In the genomic region with DNA sequence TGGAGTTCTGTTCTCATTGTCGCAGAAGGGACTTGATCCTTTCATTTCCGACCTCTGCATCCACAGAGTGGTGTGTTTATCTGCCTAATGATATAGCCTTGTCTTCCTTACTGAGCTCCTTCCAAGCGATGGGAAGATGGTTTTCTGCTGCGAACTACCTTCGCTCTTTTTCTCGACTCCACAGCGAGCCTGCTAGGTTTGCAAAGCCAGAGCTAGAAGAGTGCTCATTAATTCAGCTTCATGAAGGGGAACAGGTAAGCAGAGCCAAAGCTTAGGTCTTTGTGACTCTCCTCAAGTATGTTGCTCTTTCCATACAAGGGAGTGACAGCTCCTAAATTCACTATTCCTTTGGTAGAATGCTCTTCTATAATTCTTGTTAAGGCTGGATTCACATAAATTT, we compare ENCODE assay signal across 18 mouse cellular contexts.
DNase-seq lines count a peak whose midpoint lies in the region; ATAC-seq lines count a peak whose summit lies in the region.
"Had no signal": no experiment of that assay in that cellular context is flagged by ENCODE, and none has a peak within 500 bp of the region (broad histone marks: within the 10 kb centered on the region; RNA-seq: fewer than 3 reads in every experiment).

No protein-coding gene starts in this region.

- H3K4me1 ChIP-seq in hindbrain, embryonic 13.5 days (replicated peaks) = no peaks in the 10 kb centered on the region
- H3K4me1 ChIP-seq in hindbrain, embryonic 16.5 days (ENCODE audit: control insufficient read depth, insufficient read depth, low read depth, low read length) = no peaks in the 10 kb centered on the region
- no peaks in the 10 kb centered on the region for H3K4me1 ChIP-seq in midbrain, embryonic 15.5 days
- H3K4me1 ChIP-seq in midbrain, embryonic 10.5 days = no peaks in the 10 kb centered on the region
- no peaks in the 10 kb centered on the region; the same call in 1 of the 2 replicates for H3K4me1 ChIP-seq in forebrain, embryonic 14.5 days (ENCODE audit: control insufficient read depth, insufficient read depth, low read length)
- H3K4me1 ChIP-seq in neural tube, embryonic 14.5 days (ENCODE audit: control insufficient read depth, insufficient read depth, low read length) = 0 out of 2 replicates have a peak, but pooled peaks cover 4% of the 10 kb centered on the region
- H3K4me1 ChIP-seq: embryonic facial prominence, embryonic 10.5 days; heart, embryonic 12.5 days; intestine, embryonic 15.5 days had no signal

- H3K27me3 ChIP-seq in hindbrain, embryonic 13.5 days = no peaks in the 10 kb centered on the region
- H3K27me3 ChIP-seq in hindbrain, embryonic 16.5 days (replicated peaks; ENCODE audit: control insufficient read depth, insufficient read depth, low read length) = no peaks in the 10 kb centered on the region
- no peaks in the 10 kb centered on the region for H3K27me3 ChIP-seq in midbrain, embryonic 15.5 days (replicated peaks)
- no peaks in the 10 kb centered on the region for H3K27me3 ChIP-seq in midbrain, embryonic 10.5 days (ENCODE audit: low read depth, poor library complexity, severe bottlenecking)
- no peaks in the 10 kb centered on the region for H3K27me3 ChIP-seq in forebrain, embryonic 14.5 days (replicated peaks; ENCODE audit: control insufficient read depth, insufficient read depth, low read length)
- no peaks in the 10 kb centered on the region for H3K27me3 ChIP-seq in neural tube, embryonic 14.5 days (ENCODE audit: control insufficient read depth, insufficient read depth, low read length)
- H3K27me3 ChIP-seq: CH12.LX; heart, embryonic 12.5 days; intestine, embryonic 15.5 days had no signal

- ATAC-seq in hindbrain, embryonic 13.5 days (ENCODE audit: low FRiP score) = no peak
- ATAC-seq in hindbrain, embryonic 16.5 days = no peak
- 0 out of 2 replicates have a peak, but pooled peaks have one; percentile 37 for ATAC-seq in midbrain, embryonic 15.5 days (replicated peaks)
- peak; percentile 61; the same call in 1 of the 2 replicates for ATAC-seq in forebrain, embryonic 14.5 days
- ATAC-seq in neural tube, embryonic 14.5 days (ENCODE audit: low read depth) = peak; percentile 38; the same call in 1 of the 2 replicates
- ATAC-seq in megakaryocyte progenitor cell, adult 5-6 weeks (replicated peaks; ENCODE audit: poor library complexity) = no peak
- ATAC-seq: activated CD4-positive, CD25-positive, alpha-beta regulatory T cell, adult 4 months; intestine, embryonic 15.5 days; Patski had no signal

- H3K36me3 ChIP-seq in hindbrain, embryonic 13.5 days = no peaks in the 10 kb centered on the region
- H3K36me3 ChIP-seq in hindbrain, embryonic 16.5 days (ENCODE audit: control insufficient read depth, insufficient read depth, low read length) = no peaks in the 10 kb centered on the region
- H3K36me3 ChIP-seq in midbrain, embryonic 15.5 days (replicated peaks) = no peaks in the 10 kb centered on the region
- H3K36me3 ChIP-seq in midbrain, embryonic 10.5 days = no peaks in the 10 kb centered on the region
- no peaks in the 10 kb centered on the region for H3K36me3 ChIP-seq in forebrain, embryonic 14.5 days (ENCODE audit: control insufficient read depth, insufficient read depth, low read length)
- no peaks in the 10 kb centered on the region for H3K36me3 ChIP-seq in neural tube, embryonic 14.5 days (ENCODE audit: control insufficient read depth, insufficient read depth, low read length)
- H3K36me3 ChIP-seq: embryonic facial prominence, embryonic 10.5 days; heart, embryonic 12.5 days; intestine, embryonic 15.5 days had no signal

- no peak overlapping the region for H3K9ac ChIP-seq in hindbrain, embryonic 13.5 days
- H3K9ac ChIP-seq in hindbrain, embryonic 16.5 days (ENCODE audit: low read depth, low read length) = no peak overlapping the region
- H3K9ac ChIP-seq in midbrain, embryonic 15.5 days = no peak overlapping the region
- H3K9ac ChIP-seq in forebrain, embryonic 14.5 days (ENCODE audit: low read length) = no peak overlapping the region
- H3K9ac ChIP-seq in neural tube, embryonic 14.5 days (replicated peaks; ENCODE audit: low read depth, low read length) = no peak overlapping the region
- H3K9ac ChIP-seq: heart, embryonic 12.5 days; intestine, embryonic 15.5 days had no signal

- DNase-seq in midbrain, embryonic 10.5 days (ENCODE audit: low spot score) = no peak
- DNase-seq in forebrain, embryonic 14.5 days (ENCODE audit: low spot score) = peak; percentile 29
- DNase-seq in cerebellum, postnatal 4 days (ENCODE audit: low spot score in 2 of 2) = no peak
- DNase-seq: adrenal gland, postnatal 14 days; cerebellum, adult 18-20 months; cerebellum, postnatal 36 days; gastrocnemius, postnatal 14 days had no signal

- peak overlapping the region; percentile 19; the same call in 1 of the 2 replicates for H3K27ac ChIP-seq in hindbrain, embryonic 13.5 days
- no peak overlapping the region for H3K27ac ChIP-seq in hindbrain, embryonic 16.5 days (ENCODE audit: low read depth, low read length)
- H3K27ac ChIP-seq in midbrain, embryonic 15.5 days = no peak overlapping the region
- H3K27ac ChIP-seq in midbrain, embryonic 10.5 days (replicated peaks) = no peak overlapping the region
- no peak overlapping the region for H3K27ac ChIP-seq in forebrain, embryonic 14.5 days (ENCODE audit: low read depth, low read length)
- H3K27ac ChIP-seq in neural tube, embryonic 14.5 days (ENCODE audit: low read depth, low read length) = no peak overlapping the region
- H3K27ac ChIP-seq: embryonic facial prominence, embryonic 10.5 days; intestine, embryonic 15.5 days had no signal

- 81% methylated on average over 7 of the region's 7 CpGs for WGBS in hindbrain, embryonic 13.5 days
- WGBS in hindbrain, embryonic 16.5 days = 70% methylated on average over 7 of the region's 7 CpGs
- 50% methylated on average over 7 of the region's 7 CpGs for WGBS in midbrain, embryonic 15.5 days
- WGBS in midbrain, embryonic 10.5 days = 75% methylated on average over 7 of the region's 7 CpGs
- 23% methylated on average over 7 of the region's 7 CpGs for WGBS in forebrain, embryonic 14.5 days
- 77% methylated on average over 7 of the region's 7 CpGs for WGBS in neural tube, embryonic 14.5 days

- no peak overlapping the region for H3K4me3 ChIP-seq in hindbrain, embryonic 13.5 days
- H3K4me3 ChIP-seq in hindbrain, embryonic 16.5 days (ENCODE audit: low read length) = no peak overlapping the region
- no peak overlapping the region for H3K4me3 ChIP-seq in midbrain, embryonic 15.5 days
- no peak overlapping the region for H3K4me3 ChIP-seq in midbrain, embryonic 10.5 days
- no peak overlapping the region for H3K4me3 ChIP-seq in forebrain, embryonic 14.5 days (ENCODE audit: low read depth, low read length)
- H3K4me3 ChIP-seq in neural tube, embryonic 14.5 days (ENCODE audit: low read depth, low read length) = no peak overlapping the region
- H3K4me3 ChIP-seq: embryonic facial prominence, embryonic 10.5 days; heart, embryonic 12.5 days; intestine, embryonic 15.5 days had no signal

- no peaks in the 10 kb centered on the region for H3K9me3 ChIP-seq in hindbrain, embryonic 13.5 days
- no peaks in the 10 kb centered on the region for H3K9me3 ChIP-seq in hindbrain, embryonic 16.5 days (ENCODE audit: control insufficient read depth, low read length)
- no peaks in the 10 kb centered on the region for H3K9me3 ChIP-seq in midbrain, embryonic 15.5 days
- no peaks in the 10 kb centered on the region for H3K9me3 ChIP-seq in midbrain, embryonic 10.5 days (replicated peaks)
- no peaks in the 10 kb centered on the region for H3K9me3 ChIP-seq in forebrain, embryonic 14.5 days (replicated peaks; ENCODE audit: control insufficient read depth, low read length)
- H3K9me3 ChIP-seq in neural tube, embryonic 14.5 days (ENCODE audit: control insufficient read depth, low read length) = no peaks in the 10 kb centered on the region
- H3K9me3 ChIP-seq: embryonic facial prominence, embryonic 10.5 days; heart, embryonic 12.5 days; intestine, embryonic 15.5 days had no signal

- H3K4me2 ChIP-seq in hindbrain, embryonic 13.5 days = no peak overlapping the region
- no peak overlapping the region for H3K4me2 ChIP-seq in hindbrain, embryonic 16.5 days (ENCODE audit: low read length)
- no peak overlapping the region for H3K4me2 ChIP-seq in midbrain, embryonic 15.5 days
- H3K4me2 ChIP-seq in forebrain, embryonic 14.5 days (ENCODE audit: low read length) = peak overlapping the region; percentile 14; the same call in 1 of the 2 replicates
- no peak overlapping the region for H3K4me2 ChIP-seq in neural tube, embryonic 14.5 days (ENCODE audit: low read depth, low read length)
- H3K4me2 ChIP-seq: heart, embryonic 12.5 days; intestine, embryonic 15.5 days had no signal

Comparison
In these comparisons a context has a peak if more than half of its experiments do, and no peak if none do; other contexts are left out.
1. ATAC-seq: peak in midbrain, embryonic 15.5 days (single experiment), forebrain, embryonic 14.5 days (single experiment) and neural tube, embryonic 14.5 days (single experiment); none in hindbrain, embryonic 13.5 days (single experiment), hindbrain, embryonic 16.5 days (single experiment) and megakaryocyte progenitor cell, adult 5-6 weeks (single experiment).